Mouse (Mus musculus): ENCODE measurements around the gene Eln.

GRCm38 (mm10) chr5:134725299-134725698 is 21.8 kb downstream of the Eln start:
- no peak for TF ChIP-seq CTCF (IDR thresholded peaks at IDR 0.05; ENCODE audit: extremely low read depth, insufficient read length, insufficient replicate concordance, low read depth, low read length)
- TF ChIP-seq POLR2A (IDR thresholded peaks at IDR 0.05; ENCODE audit: low read depth, low read length): no peak
